Mouse (Mus musculus): Measurements from ENCODE around the gene Cbr2.

DNA sequence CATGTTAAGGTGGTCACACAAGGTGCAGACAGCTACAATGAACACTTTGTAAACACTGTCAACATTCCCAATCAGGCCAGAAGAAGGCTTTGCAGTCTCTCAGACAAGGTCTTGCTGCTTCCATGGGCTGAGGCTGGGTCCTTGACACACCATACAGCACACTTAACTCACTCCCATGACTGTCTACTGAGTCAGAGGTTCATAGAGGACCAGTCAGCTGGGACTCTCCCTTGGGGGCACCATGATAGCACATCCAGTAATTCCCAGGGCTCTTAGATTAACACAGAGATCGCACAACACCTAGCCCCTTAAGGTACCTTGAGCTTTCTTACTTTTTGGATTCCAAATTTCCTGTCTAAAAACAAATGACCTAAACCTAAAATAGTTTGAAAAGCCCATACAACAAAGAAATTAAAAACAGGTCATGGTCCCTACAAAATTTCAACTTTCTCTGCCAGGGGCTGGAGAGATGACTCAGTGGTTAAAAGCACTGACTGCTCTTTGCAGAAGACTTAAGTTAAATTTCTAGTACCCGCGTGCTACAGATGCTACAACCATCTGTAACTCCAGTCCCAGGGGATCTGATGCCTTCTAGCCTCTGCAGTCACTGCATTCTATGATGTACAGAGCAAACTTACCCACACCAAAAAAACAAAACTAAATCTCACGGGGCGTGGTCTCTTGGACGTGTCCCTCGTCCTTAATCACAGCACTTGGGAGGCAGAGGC lies 41.7 kb upstream of the Cbr2 start:
- TF ChIP-seq CTCF (IDR thresholded peaks at IDR 0.05; ENCODE audit: extremely low read depth, insufficient read depth, insufficient read length, insufficient replicate concordance) (no peak), POLR2A (IDR thresholded peaks at IDR 0.05; ENCODE audit: low read depth, low read length) (no peak)
